Mouse (Mus musculus) ovary, postnatal 10 days (tissue): ENCODE data around the gene 1700020N01Rik.

Source experiments
- DNase-seq: peaks from one replicate; pipeline ENCODE4 v3.0.0; 2022; ENCODE audit warnings: low spot score

The 1700020N01Rik gene

GRCm38 (mm10) chr10:21604476-21604875 lies 11.5 kb downstream of the 1700020N01Rik start:
- no peak for DNase-seq

DNA sequence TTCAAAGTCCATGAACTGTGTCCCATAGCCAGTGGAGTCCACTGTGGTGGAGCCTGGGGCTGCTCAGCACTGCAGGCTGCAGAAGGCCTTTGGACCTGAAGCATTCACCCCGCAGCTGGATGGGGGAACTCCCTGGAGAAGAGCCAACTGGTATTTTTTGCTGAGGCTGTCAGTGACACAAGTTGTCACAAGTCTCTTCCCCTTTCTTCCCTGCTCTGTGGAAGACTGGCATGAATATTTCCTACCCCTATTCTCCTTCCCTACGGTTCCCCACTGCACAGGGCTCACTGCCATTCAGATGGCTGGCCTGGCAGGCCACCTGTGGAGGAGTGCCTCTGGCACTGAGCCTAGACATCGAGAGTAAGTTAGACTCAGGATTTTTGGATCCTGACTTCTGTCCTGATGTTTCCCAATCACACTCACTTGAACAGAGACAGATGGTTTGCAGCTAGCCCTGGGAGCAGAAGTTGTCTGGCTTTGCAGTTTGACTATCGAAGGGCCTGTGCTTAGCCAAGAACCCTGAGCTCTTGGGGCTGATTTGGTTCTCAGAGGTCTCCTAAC lies 12.1 kb downstream of the 1700020N01Rik start:
- DNase-seq, result no peak

- no peak for DNase-seq
Observed at GRCm38 (mm10) chr10:21605601-21606000, 12.7 kb downstream of the 1700020N01Rik start.

- DNase-seq, result no peak
Observed at GRCm38 (mm10) chr10:21606931-21607330, 14.0 kb downstream of the 1700020N01Rik start.

GRCm38 (mm10) chr10:21609583-21609982 lies 16.6 kb downstream of the 1700020N01Rik start:
- DNase-seq, result no peak

DNA sequence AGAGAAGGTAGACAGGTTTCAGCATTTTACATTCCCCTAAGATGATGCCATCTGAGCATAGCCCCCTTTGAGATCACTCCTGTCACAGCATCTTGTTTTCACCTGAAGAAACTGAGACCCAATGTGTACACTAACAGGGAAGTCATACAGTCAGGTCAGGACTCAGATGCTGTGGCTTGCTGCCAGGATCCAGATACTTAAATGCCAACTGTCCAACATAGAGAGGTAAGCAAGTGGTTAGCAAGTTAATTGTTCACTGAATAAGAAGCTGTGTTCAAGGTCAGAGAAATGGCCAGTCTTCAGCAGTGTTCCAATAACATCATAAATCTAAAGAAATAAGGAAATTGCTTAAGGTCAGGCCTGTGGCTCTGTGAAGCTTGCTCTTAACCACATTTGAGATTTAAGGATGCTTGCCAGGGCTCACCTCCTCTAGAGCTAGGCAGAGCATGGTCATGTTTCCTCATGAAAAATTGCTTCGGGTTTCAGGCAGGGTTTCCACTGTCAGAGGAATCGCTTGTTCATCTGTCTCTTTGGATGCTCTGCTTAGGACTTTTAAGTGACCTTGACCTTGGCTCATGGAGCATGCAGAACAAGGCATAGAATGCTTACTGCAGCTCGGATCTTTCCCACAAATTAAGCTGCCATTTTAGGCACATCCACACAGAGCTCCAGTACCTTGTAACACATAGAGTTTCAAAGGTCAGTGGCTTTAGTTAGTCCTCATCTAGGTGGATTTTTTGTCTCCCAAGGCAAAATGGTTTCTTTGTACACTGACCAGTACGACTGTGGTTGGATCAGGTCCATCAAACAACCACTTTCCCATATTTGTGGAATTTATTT lies 20.3 kb downstream of the 1700020N01Rik start:
- DNase-seq, result no peak

GRCm38 (mm10) chr10:21614520-21614919 lies 21.6 kb downstream of the 1700020N01Rik start:
- no peak for DNase-seq

DNA sequence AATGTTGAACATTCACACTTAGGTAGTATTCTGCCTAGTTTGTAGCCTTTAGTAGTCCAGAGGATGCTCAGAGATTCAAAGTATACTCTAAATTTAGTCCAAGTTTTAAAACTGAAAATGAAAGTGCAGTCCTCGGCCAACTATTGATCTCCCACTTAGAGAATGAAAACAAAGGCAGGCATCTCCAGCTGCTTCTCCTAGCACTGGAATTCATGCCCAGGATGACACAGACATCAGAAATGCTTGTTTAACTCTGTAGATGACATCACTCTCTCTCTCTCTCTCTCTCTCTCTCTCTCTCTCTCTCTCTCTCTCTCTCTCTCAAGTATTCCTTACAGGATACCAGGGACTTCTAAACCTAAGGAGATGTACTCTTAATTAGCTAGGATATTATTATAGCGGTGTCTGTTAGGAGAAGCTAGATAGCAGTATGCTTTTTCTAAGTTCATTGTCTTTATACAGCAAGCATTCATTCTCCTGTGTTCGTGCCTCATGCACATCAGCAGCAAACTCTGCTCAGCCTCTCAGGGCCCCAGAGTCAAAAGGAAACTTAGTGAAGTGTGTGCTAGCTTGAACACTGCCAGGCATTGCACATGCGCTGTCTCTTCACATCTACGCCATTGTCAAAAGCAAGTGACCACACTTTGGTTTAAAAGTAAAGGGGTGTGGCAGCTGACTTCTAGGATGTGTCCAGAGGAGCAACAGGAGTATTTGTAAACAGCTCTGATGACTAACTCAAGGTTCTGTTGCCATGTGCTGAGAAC lies 26.0 kb downstream of the 1700020N01Rik start:
- no peak for DNase-seq

GRCm38 (mm10) chr10:21622065-21622464 lies 29.1 kb downstream of the 1700020N01Rik start:
- DNase-seq, result no peak

- no peak for DNase-seq
Observed at GRCm38 (mm10) chr10:21628555-21628954, 35.6 kb downstream of the 1700020N01Rik start.

- DNase-seq, result no peak
Observed at GRCm38 (mm10) chr10:21629031-21629740, 36.2 kb downstream of the 1700020N01Rik start.

- no peak for DNase-seq
Observed at GRCm38 (mm10) chr10:21631481-21631880, 38.5 kb downstream of the 1700020N01Rik start.

DNA sequence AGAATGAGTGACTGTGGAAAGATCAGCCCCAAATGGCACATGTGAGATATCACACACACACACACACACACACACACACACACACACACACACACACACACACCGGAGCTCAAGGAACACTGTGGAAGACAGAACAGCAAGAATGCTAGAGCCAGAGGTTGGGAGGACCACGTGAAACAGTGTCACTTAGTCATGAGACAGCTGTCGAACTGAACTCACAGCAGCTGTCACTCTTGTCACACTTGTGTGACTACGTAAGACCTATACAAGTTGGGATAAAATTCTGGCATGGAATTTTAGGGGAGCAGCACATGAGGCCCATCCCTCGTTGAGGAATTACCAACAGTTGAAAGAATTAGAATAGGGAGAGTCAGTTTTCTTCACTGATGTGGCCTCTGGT lies 39.7 kb downstream of the 1700020N01Rik start:
- DNase-seq, result no peak

- DNase-seq, result no peak
Observed at GRCm38 (mm10) chr10:21635988-21636710, 43.2 kb downstream of the 1700020N01Rik start.

DNA sequence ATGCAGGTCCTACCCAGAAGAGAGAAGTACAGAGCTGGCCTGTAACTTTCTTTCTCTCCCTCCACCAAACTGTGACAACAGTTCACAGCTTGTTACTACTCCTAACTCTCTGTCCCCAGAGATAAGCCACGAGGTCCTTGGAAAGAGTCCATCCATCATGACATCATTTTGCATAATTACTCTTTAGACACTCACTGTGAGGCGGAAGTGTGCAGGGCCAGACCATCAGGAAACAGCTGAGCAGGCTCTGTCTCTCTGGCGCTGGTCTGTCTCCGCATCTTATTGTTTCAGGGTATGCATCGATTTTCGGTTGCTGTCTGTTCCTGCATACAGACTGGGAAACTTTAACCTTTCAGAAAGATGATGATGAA lies 43.8 kb downstream of the 1700020N01Rik start:
- DNase-seq, result no peak

DNA sequence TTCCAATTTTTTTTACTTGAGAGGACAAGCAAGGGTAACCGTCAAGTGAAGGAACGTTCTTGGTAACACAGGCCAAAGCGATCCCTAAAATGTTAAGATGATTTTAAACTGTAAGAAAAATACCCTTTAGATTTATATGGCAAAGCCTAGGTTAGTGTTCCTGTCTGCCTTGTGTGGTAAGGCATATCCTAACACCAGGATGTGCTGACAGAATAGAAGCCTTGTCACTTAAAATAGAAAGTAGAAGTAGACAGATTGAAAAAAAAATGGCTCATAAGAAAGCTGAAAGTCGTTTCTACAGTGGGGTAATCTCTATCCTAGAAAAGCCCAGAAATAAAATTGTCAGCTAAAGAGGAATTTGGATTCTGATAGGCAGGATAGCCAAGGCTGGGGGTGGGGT lies 58.4 kb downstream of the 1700020N01Rik start:
- DNase-seq, result no peak

DNA sequence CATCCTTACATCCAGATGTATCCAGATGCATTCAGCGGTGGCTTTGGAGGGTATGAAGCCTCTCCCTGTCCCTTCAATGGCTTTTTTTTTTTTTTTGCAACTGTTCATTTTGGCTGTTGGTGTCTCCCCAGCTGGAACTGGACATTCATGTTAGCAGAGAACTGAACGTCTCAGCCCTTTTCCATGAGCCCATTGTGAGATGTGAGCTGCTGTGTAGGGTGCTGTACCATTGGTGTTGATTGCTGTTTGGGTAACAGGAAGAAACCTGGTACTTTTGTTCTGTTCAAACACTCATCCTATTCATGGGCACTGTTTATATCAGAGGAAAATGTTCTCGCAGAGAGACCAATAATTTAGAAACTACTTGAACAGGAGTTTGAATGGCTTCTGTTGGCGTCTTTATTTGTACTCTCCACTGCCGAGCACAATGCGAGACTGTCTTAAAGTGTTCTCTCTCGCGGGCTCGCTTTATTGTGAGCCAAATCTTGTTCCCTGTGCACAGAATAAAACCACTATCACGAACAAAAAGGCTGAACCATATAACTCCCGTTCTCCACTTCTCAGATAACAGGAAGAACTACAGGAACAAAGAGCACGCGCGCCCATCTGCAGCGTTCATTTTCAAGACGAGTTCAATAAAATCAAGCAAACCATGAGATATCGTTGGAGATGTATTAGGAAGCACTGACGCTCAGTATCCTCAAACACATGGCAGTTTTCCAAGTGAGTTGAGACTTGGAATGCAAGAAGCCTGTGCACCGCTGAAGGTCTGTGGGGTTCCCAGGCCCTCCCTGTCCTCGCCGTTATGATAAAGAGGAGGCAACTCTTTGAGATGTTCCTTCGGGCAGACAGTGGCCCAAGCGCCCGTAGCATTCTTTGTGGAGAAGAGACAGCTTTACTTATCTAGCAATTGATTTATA lies 59.7 kb downstream of the 1700020N01Rik start:
- DNase-seq, result no peak

DNA sequence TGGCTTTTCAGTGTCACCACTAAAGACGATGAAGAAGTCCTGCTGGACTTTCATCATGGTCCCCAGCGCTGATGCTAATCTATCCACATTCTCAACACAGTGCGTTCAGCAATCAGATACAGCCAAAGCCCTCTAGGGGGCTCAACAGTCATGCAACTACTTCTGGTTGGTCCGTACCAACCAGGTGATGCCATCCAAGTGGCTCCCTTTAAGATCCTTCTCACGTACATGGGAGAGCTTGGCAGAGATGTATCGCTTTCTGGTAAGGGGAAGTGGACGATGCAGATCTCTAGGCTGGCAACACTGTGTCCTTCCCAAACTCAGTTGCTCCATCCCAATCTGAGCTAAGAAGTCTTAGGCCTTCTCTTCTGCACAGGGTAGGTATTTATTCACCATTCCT lies 60.5 kb downstream of the 1700020N01Rik start:
- no peak for DNase-seq

DNA sequence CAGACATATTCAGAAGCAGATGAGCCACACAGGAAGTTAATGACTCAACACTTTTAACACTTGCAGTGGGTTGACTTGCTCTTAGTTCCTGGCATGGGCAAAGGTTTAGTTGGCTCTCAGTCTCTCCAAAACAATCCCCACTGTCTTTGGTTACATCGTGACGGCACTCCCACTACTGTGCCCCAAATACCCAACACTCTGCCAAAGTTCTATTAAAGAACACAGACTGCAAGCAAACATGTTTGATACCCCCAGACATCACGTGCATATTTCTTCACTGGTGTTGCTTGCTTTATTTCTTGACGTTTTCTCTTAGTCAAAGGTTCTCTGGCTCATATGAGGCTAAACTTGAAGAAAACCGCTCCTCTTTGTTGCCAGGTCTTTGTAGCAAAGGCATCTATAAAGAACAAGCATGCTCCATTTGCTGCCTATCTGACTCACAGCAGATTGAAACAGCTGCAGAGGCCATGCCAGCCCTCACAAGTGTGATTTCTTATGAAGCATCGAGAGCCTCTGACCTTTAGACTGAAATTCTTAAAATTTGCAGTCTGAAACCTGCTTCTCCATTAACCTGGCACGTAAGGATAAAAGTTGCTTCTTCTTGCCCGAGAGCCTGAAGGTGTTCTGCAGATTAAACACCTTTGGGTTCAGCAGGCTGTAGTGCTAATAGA lies 66.8 kb downstream of the 1700020N01Rik start:
- no peak for DNase-seq

GRCm38 (mm10) chr10:21668976-21669375 lies 76.0 kb downstream of the 1700020N01Rik start:
- no peak for DNase-seq
